Mouse (Mus musculus): ENCODE measurements around the gene Gm29427.

Gm29427 gene

GRCm38 (mm10) chr1:130732706-130733658 lies 17.4 kb upstream of the Gm29427 start:
- DNase-seq (ENCODE audit: low read depth, low spot score): no peak

- DNase-seq (ENCODE audit: low read depth, low spot score): no peak
Observed at GRCm38 (mm10) chr1:130731741-130732337, 16.2 kb upstream of the Gm29427 start, which contains the start of gene AA986860. TSS of gene AA986860 (plus strand) at chr1:130731976.

GRCm38 (mm10) chr1:130729153-130729552 lies 13.6 kb upstream of the Gm29427 start, which contains the start of gene Pfkfb2:
TSS of gene Pfkfb2 (minus strand) at chr1:130729253.
- DNase-seq (ENCODE audit: low read depth, low spot score): no peak

- DNase-seq (ENCODE audit: low read depth, low spot score): no peak
Observed at GRCm38 (mm10) chr1:130728708-130729107, 13.1 kb upstream of the Gm29427 start.

- no peak for DNase-seq (ENCODE audit: low read depth, low spot score)
Observed at GRCm38 (mm10) chr1:130728070-130728469, 12.5 kb upstream of the Gm29427 start.

- DNase-seq (ENCODE audit: low read depth, low spot score): no peak
Observed at GRCm38 (mm10) chr1:130726396-130726795, 10.8 kb upstream of the Gm29427 start.

DNA sequence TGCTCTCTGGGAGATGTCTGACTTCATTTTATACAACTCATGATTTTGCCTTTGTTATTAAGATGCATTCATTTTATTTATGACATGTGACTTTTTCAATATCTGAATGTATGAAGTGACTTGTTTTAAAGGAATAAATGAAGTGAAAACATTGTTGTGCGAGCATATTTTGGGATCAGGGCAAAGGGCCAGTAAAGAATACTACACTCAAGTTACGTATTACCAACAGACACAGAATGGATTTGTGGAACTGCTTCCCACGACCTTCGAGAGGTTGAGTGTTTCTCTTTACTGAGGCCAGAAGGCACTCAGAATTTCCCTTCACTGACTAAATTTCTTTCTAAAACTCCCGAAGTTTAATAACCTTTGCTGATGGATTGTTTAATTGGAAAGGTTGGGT lies 8.6 kb upstream of the Gm29427 start:
- no peak for DNase-seq (ENCODE audit: low read depth, low spot score)

DNA sequence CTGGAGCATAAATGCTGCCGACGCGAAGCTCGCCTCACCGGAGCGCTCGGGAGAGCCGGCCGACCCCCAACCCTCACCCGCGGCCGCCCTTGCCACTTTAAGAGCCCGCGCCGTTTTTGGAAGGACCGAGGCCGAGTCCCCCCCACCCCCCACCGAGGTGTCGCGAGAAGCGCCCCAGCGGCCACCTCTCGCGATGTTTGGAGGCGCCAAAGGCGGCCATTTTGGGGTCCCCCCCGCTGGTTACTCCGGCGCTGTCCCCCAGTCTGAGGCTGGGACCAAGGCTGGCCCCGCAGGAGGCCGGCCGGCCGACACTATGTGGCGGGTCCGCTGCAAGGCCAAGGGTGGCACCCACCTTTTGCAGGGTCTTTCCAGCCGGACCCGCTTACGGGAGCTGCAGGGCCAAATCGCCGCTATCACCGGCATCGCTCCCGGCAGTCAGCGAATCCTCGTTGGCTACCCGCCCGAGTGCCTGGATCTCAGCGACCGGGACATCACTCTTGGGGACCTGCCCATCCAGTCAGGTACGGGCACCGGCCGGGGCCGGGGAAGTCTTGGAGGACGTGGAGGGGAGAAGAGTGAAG lies 1.8 kb upstream of the Gm29427 start, which contains the start of gene Yod1:
Yod1 (plus strand) TSS at position 37 of the 581 bp plus-strand sequence.
- DNase-seq (ENCODE audit: low read depth, low spot score): peak; percentile 95

- peak; percentile 68 for DNase-seq (ENCODE audit: low read depth, low spot score)
Observed at GRCm38 (mm10) chr1:130716513-130717290, 1.1 kb upstream of the Gm29427 start.

DNA sequence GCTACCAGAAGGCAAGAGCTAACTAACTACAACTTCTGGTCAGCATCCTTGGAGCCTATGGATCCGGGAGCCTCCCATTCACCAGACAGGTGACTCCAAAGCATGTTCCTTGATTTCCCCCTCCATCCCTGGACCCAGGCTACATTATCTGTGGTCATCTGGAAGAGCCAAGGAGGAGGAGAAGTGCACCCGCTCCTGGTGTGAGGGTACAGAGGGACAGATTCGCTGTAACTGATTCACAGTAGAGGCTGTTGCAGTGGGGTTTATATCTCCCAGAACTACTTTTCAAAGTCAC lies 566 bp upstream of the Gm29427 start:
- DNase-seq (ENCODE audit: low read depth, low spot score): no peak

- peak; percentile 15 for DNase-seq (ENCODE audit: low read depth, low spot score)
Observed at GRCm38 (mm10) chr1:130714046-130714445, 1.6 kb downstream of the Gm29427 start.

- DNase-seq (ENCODE audit: low read depth, low spot score): no peak
Observed at GRCm38 (mm10) chr1:130710283-130711080, 5.1 kb downstream of the Gm29427 start.

DNA sequence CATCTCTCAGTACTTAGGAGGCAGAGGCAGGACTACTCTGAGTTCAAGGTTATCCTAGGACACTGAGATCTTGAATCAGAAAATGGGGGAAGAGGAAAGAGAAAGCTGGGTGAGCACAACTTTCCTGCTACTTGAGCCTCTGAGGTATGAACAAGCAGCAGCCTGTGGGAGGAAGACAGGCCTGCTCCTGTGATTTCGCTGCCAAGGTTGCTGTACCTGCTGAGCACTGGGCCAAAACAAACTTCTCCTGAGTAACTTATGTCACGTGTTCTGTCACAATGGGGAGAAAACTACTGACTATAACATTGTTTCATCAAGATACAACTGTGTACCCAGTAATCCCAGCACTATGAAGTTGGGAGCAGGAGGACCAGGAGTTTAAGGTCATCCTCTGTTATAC lies 12.0 kb downstream of the Gm29427 start:
- DNase-seq (ENCODE audit: low read depth, low spot score): no peak

DNA sequence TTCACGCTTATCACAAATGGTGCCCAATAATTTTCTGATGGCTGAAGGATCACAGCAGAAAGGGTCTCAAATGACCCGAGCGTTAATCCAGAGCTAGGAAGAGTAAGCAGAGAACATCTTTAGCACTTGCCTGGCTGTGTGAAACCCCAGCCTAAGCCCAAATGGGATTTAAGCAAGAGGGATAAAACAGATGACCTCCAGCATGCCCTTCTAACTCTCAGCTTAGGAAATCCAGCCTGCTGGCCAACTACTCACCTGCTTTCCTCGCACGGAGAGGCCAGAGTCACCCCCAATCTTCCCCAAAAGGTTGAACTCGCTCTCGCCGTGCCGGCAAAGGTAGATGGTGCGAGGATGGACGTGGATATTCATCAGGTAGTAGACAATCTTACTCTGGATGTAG lies 13.6 kb downstream of the Gm29427 start:
- no peak for DNase-seq (ENCODE audit: low read depth, low spot score)

DNA sequence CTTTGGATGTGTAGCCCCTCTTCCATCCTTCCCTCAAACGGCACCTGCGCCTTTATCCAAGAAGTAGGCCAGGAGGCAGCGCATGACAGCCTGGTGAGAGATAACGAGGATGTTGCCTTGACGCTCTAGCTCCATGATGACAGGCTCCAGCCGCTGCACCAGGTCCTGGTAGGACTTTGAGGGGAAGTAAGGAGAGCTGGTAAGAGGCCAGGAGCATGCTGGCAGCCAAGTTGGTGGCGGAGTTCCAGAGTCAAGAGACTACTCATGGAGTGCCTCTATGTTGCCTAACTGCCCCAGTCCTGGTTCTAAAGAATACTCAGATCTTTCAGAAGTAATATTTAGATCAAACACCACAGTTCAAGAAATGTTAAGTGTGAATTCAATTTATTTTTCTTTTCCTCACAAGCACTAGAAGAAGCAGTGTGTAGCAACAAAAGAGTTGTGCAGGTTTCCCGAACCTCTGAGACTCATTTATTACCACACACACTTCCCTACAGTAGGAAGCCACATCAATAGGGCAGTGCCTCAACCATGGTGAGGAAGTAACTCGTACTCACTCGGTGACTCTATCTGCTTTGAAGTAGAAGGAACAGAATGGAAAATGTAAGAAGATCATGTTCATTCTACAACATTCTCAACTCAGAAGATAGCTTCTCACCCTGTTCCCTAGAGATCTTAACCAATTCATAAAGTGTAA lies 15.5 kb downstream of the Gm29427 start:
- DNase-seq (ENCODE audit: low read depth, low spot score): no peak

- DNase-seq (ENCODE audit: low read depth, low spot score): no peak
Observed at GRCm38 (mm10) chr1:130698601-130699000, 17.0 kb downstream of the Gm29427 start.

GRCm38 (mm10) chr1:130683905-130684304 lies 31.7 kb downstream of the Gm29427 start:
- no peak for DNase-seq (ENCODE audit: low read depth, low spot score)

- DNase-seq (ENCODE audit: low read depth, low spot score): no peak
Observed at GRCm38 (mm10) chr1:130681656-130682413, 33.8 kb downstream of the Gm29427 start.

DNA sequence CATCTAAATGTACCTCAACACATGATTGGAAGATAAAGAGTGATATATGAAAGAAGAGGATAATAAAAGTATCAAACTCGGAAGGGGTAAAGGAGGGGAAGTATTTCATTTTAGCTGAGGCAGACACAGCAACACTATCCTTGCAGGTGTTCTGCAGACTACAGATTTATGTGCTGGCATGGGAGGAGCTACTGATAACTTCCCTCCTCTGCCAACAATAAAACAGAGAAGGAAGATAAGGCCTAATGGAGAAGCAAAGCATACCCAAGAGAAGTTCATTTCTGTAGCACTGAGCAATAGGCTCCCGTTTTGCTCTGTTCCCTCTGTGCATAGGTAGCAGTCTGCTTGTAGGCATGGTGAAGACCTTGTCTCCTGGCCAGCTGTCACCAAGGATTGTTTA lies 34.5 kb downstream of the Gm29427 start:
- DNase-seq (ENCODE audit: low read depth, low spot score): no peak

GRCm38 (mm10) chr1:130678551-130678950 lies 37.0 kb downstream of the Gm29427 start:
- no peak for DNase-seq (ENCODE audit: low read depth, low spot score)

Data from A20 (cell line).